ENCODE assay signal across 16 mouse cellular contexts in the genomic region with DNA sequence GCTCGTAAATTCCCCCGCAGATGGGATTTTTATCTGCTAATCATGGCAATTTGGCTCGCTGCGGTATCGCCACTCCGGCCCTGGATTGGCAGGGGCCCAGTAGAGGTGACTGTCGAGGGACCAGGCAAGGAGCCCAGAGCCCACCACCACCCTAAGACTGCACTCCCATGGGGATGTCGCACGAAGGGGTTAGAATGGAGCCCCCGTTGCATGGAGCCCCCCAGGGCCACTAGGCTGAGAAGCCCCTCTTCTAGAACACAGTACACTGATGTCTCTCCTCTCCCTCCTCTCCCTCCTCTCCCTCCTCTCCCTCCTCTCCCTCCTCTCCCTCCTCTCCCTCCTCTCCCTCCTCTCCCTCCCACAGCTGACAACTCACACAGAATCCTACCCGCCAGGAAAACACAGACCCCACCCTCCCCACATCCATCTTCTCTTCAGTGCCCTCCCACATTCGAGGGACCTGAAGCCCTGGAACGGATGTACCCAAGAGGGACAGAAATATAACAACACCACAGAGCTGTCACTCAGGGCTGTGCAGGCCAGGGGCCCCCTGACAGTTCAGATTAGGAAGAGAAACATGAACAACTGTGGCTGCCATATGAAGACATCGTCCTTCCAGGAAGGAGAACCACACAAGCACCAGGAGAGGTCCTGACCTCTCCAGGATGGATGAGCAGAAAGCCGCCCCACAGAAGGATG.
A peak's percentile ranks its signal among the peaks of the same experiment; 100 is the strongest.
DNase-seq lines count a peak whose midpoint lies in the region; ATAC-seq lines count a peak whose summit lies in the region.
"Had no signal": no experiment of that assay in that cellular context is flagged by ENCODE, and none has a peak within 500 bp of the region (broad histone marks: within the 10 kb centered on the region; RNA-seq: fewer than 3 reads in every experiment).

No protein-coding gene starts in this region.

- peaks cover 11% of the 10 kb centered on the region for H3K4me1 ChIP-seq in forebrain, embryonic 14.5 days (ENCODE audit: control insufficient read depth, insufficient read depth, low read length)
- no peaks in the 10 kb centered on the region for H3K4me1 ChIP-seq in forebrain, embryonic 11.5 days (replicated peaks; ENCODE audit: control insufficient read depth, insufficient read depth, low read length)
- H3K4me1 ChIP-seq in lung, embryonic 16.5 days (replicated peaks; ENCODE audit: control insufficient read depth, insufficient read depth, low read length): 0 out of 2 replicates have a peak, but pooled peaks cover 4% of the 10 kb centered on the region
- H3K4me1 ChIP-seq in neural tube, embryonic 15.5 days: peaks cover 15% of the 10 kb centered on the region
- H3K4me1 ChIP-seq: stomach, embryonic 15.5 days had no signal

- DNase-seq in forebrain, embryonic 14.5 days (ENCODE audit: low spot score): peak; percentile 36
- no peak for DNase-seq in forebrain, embryonic 11.5 days (ENCODE audit: low spot score)
- DNase-seq in lung, postnatal 36 days: no peak
- DNase-seq in embryo, embryonic 9.5 days (ENCODE audit: extremely low spot score): peak; percentile 22
- no peak for DNase-seq in spleen, postnatal 4 days (ENCODE audit: low spot score in 2 of 2)
- DNase-seq: adrenal gland, adult 2 months; cerebellum, adult 9-10 months; heart, postnatal 10 days; right cerebral cortex, postnatal 25 days had no signal

- no peak overlapping the region for H3K4me3 ChIP-seq in forebrain, embryonic 14.5 days (ENCODE audit: low read depth, low read length)
- H3K4me3 ChIP-seq in forebrain, embryonic 11.5 days (ENCODE audit: low read depth, low read length): no peak overlapping the region
- no peak overlapping the region for H3K4me3 ChIP-seq in lung, embryonic 16.5 days (ENCODE audit: low read length)
- no peak overlapping the region for H3K4me3 ChIP-seq in neural tube, embryonic 15.5 days (replicated peaks)
- H3K4me3 ChIP-seq: limb, embryonic 15.5 days; stomach, embryonic 15.5 days had no signal

- H3K9ac ChIP-seq in forebrain, embryonic 14.5 days (ENCODE audit: low read length): no peak overlapping the region
- no peak overlapping the region for H3K9ac ChIP-seq in forebrain, embryonic 11.5 days (ENCODE audit: low read length)
- H3K9ac ChIP-seq in lung, embryonic 16.5 days (ENCODE audit: low read length): no peak overlapping the region
- no peak overlapping the region for H3K9ac ChIP-seq in neural tube, embryonic 15.5 days (replicated peaks)
- H3K9ac ChIP-seq: limb, embryonic 15.5 days; stomach, embryonic 15.5 days had no signal

- no peaks in the 10 kb centered on the region for H3K36me3 ChIP-seq in forebrain, embryonic 14.5 days (ENCODE audit: control insufficient read depth, insufficient read depth, low read length)
- H3K36me3 ChIP-seq in forebrain, embryonic 11.5 days (ENCODE audit: control insufficient read depth, insufficient read depth, low read length): no peaks in the 10 kb centered on the region
- no peaks in the 10 kb centered on the region for H3K36me3 ChIP-seq in lung, embryonic 16.5 days (ENCODE audit: control insufficient read depth, insufficient read depth, low read length)
- H3K36me3 ChIP-seq in neural tube, embryonic 15.5 days: no peaks in the 10 kb centered on the region
- H3K36me3 ChIP-seq: limb, embryonic 15.5 days; stomach, embryonic 15.5 days had no signal

- H3K27ac ChIP-seq in forebrain, embryonic 14.5 days (ENCODE audit: low read depth, low read length): no peak overlapping the region; the same call in 1 of the 2 replicates
- no peak overlapping the region for H3K27ac ChIP-seq in forebrain, embryonic 11.5 days (ENCODE audit: low read depth, low read length)
- no peak overlapping the region for H3K27ac ChIP-seq in lung, embryonic 16.5 days (ENCODE audit: low read length)
- H3K27ac ChIP-seq in neural tube, embryonic 15.5 days (replicated peaks): 0 out of 2 replicates have a peak overlapping the region, but pooled peaks have one; percentile 48
- H3K27ac ChIP-seq: kidney, postnatal 0 days; limb, embryonic 15.5 days; stomach, embryonic 15.5 days had no signal

- 0 out of 2 replicates have a peak, but pooled peaks cover 2% of the 10 kb centered on the region for H3K9me3 ChIP-seq in forebrain, embryonic 14.5 days (replicated peaks; ENCODE audit: control insufficient read depth, low read length)
- no peaks in the 10 kb centered on the region for H3K9me3 ChIP-seq in forebrain, embryonic 11.5 days (ENCODE audit: control insufficient read depth, low read length)
- H3K9me3 ChIP-seq in lung, embryonic 16.5 days (ENCODE audit: control insufficient read depth, low read length): no peaks in the 10 kb centered on the region
- no peaks in the 10 kb centered on the region for H3K9me3 ChIP-seq in neural tube, embryonic 15.5 days (replicated peaks)
- H3K9me3 ChIP-seq: limb, embryonic 15.5 days; stomach, embryonic 15.5 days had no signal

- ATAC-seq in forebrain, embryonic 14.5 days: peak; percentile 23; the same call in 1 of the 2 replicates
- no peak for ATAC-seq in forebrain, embryonic 11.5 days (replicated peaks; ENCODE audit: low FRiP score)
- peak; percentile 28; the same call in 1 of the 2 replicates for ATAC-seq in lung, embryonic 16.5 days (ENCODE audit: low read depth)
- ATAC-seq in neural tube, embryonic 15.5 days (ENCODE audit: low FRiP score): no peak
- ATAC-seq: hindbrain, embryonic 16.5 days; intestine, postnatal 0 days had no signal

- 42% methylated on average over 15 of the region's 15 CpGs for WGBS in forebrain, embryonic 14.5 days
- 74% methylated on average over 15 of the region's 15 CpGs for WGBS in forebrain, embryonic 11.5 days
- WGBS in lung, embryonic 16.5 days: 23% methylated on average over 15 of the region's 15 CpGs
- WGBS in neural tube, embryonic 15.5 days: 20% methylated on average over 15 of the region's 15 CpGs

- H3K4me2 ChIP-seq in forebrain, embryonic 14.5 days (ENCODE audit: low read length): no peak overlapping the region
- no peak overlapping the region for H3K4me2 ChIP-seq in forebrain, embryonic 11.5 days (ENCODE audit: low read depth, low read length, severe bottlenecking)
- no peak overlapping the region for H3K4me2 ChIP-seq in lung, embryonic 16.5 days (ENCODE audit: low read depth, low read length)
- no peak overlapping the region for H3K4me2 ChIP-seq in neural tube, embryonic 15.5 days
- H3K4me2 ChIP-seq: limb, embryonic 15.5 days; stomach, embryonic 15.5 days had no signal

- no peaks in the 10 kb centered on the region for H3K27me3 ChIP-seq in forebrain, embryonic 14.5 days (replicated peaks; ENCODE audit: control insufficient read depth, insufficient read depth, low read length)
- H3K27me3 ChIP-seq in forebrain, embryonic 11.5 days (ENCODE audit: control insufficient read depth, insufficient read depth, low read length): no peaks in the 10 kb centered on the region
- H3K27me3 ChIP-seq in lung, embryonic 16.5 days (ENCODE audit: control insufficient read depth, insufficient read depth, low read depth, low read length): no peaks in the 10 kb centered on the region
- H3K27me3 ChIP-seq in neural tube, embryonic 15.5 days (replicated peaks): no peaks in the 10 kb centered on the region
- H3K27me3 ChIP-seq: limb, embryonic 15.5 days; stomach, embryonic 15.5 days had no signal

Comparison
In these comparisons a context has a peak if more than half of its experiments do, and no peak if none do; other contexts are left out.
1. ATAC-seq: peak in forebrain, embryonic 14.5 days (single experiment) and lung, embryonic 16.5 days (single experiment); none in forebrain, embryonic 11.5 days (single experiment) and neural tube, embryonic 15.5 days (single experiment).
2. DNase-seq: peak in forebrain, embryonic 14.5 days (single experiment) and embryo, embryonic 9.5 days (single experiment); none in forebrain, embryonic 11.5 days (single experiment), lung, postnatal 36 days (single experiment) and spleen, postnatal 4 days (0 of 2).